Mouse (Mus musculus): ENCODE data around the gene Hspbp1. TPM values are rescaled to one million over a fixed set of nuclear protein-coding genes. Genes with fewer than 3 reads are reported as not detected.

Gene Hspbp1
- polyA plus RNA-seq, 1 experiment from 2014 or later = 181 TPM

DNA sequence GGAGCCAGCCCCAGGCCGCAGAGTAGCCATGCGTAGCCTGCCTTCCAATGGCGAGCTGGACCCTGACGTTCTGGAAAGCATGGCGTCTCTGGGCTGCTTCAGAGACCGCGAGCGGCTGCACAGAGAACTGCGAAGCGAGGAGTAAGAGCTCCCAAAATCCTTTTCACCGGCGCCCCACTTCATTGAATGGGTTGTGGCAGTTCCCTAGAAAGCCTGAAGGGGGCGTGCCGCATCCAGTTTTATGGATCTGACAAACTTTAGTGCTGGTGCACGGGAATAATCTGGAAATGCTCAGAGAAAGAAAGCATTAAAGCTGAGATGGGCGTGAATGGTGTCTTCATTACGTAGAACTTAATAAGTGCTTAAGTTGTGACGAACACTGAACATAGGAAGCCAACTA lies 20.2 kb upstream of the Hspbp1 start:
- Histone ChIP-seq H3K9ac (ENCODE audit: low read depth, low read length) (no peak overlapping the region), H3K27ac (ENCODE audit: low read length) (no peak overlapping the region), H3K9me3 (replicated peaks; ENCODE audit: control insufficient read depth, low read length, poor library complexity, severe bottlenecking) (no peaks in the 10 kb centered on the region), H3K36me3 (ENCODE audit: control insufficient read depth, insufficient read depth, low read length) (peaks cover 33% of the 10 kb centered on the region), H3K27me3 (ENCODE audit: control insufficient read depth, insufficient read depth, low read depth, low read length) (no peaks in the 10 kb centered on the region), H3K4me1 (ENCODE audit: control insufficient read depth, insufficient read depth, low read length) (no peaks in the 10 kb centered on the region), H3K4me2 (ENCODE audit: low read length) (no peak overlapping the region), H3K4me3 (ENCODE audit: low read depth, low read length) (no peak overlapping the region)
- no peak for ATAC-seq
- WGBS = 31% methylated on average over 18 of the region's 18 CpGs

DNA sequence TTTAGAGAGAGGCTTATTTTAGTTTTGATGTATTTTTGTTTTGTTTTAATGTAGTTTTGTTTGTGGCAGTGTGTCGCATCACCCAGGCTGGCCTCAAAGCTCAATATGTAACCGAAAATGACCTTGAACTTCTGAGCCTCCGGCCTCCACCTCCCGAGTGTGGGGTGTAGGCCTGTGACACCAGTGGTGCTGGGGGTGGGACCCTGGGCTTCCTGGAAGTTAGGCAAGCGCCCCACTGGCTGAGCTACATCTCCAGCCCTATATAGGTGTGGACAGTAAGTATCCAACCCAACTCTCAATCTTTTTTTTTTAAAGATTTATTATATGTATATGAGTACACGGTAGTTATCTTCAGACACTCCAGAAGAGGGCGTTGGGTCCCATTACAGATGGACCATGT lies 18.3 kb upstream of the Hspbp1 start:
- Histone ChIP-seq H3K36me3 (ENCODE audit: control insufficient read depth, insufficient read depth, low read length) (peaks cover 34% of the 10 kb centered on the region), H3K4me3 (ENCODE audit: low read depth, low read length) (no peak overlapping the region)

DNA sequence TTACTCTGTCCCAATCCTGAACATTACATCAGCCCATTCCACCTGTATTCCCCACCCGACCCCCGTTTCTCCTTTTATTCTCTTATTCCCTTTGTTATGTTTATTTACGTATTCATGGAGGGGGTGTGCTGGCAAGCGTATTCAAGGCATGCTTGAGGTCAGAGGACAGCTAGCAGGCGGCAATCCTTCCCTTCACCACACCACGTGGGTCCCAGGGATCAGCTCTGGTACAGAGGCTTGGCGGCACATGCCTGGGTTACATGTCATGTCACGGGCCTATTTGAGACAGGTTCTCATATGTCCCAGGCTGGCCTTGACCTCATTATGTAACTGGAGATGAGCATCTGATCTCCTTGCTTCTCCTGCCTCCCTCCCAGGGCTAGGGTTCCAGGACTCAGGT lies 17.5 kb upstream of the Hspbp1 start:
- H3K9ac ChIP-seq (ENCODE audit: low read depth, low read length) = 0 out of 2 replicates have a peak overlapping the region, but pooled peaks have one; percentile 3
- H3K4me3 ChIP-seq (ENCODE audit: low read depth, low read length) = no peak overlapping the region
- no peak overlapping the region for H3K27ac ChIP-seq (ENCODE audit: low read length)
- no peaks in the 10 kb centered on the region for H3K27me3 ChIP-seq (ENCODE audit: control insufficient read depth, insufficient read depth, low read depth, low read length)
- ATAC-seq = no peak
- H3K36me3 ChIP-seq (ENCODE audit: control insufficient read depth, insufficient read depth, low read length) = peaks cover 40% of the 10 kb centered on the region
- 47% methylated on average over 8 of the region's 8 CpGs for WGBS
- no peaks in the 10 kb centered on the region for H3K4me1 ChIP-seq (ENCODE audit: control insufficient read depth, insufficient read depth, low read length)
- H3K9me3 ChIP-seq (replicated peaks; ENCODE audit: control insufficient read depth, low read length, poor library complexity, severe bottlenecking) = no peaks in the 10 kb centered on the region
- H3K4me2 ChIP-seq (ENCODE audit: low read length) = no peak overlapping the region

More for the DNA sequence above, 18.3 kb upstream of the Hspbp1 start:
- Histone ChIP-seq H3K9me3 (replicated peaks; ENCODE audit: control insufficient read depth, low read length, poor library complexity, severe bottlenecking) (no peaks in the 10 kb centered on the region), H3K9ac (ENCODE audit: low read depth, low read length) (no peak overlapping the region), H3K27ac (ENCODE audit: low read length) (no peak overlapping the region), H3K4me2 (ENCODE audit: low read length) (no peak overlapping the region), H3K4me1 (ENCODE audit: control insufficient read depth, insufficient read depth, low read length) (no peaks in the 10 kb centered on the region), H3K27me3 (ENCODE audit: control insufficient read depth, insufficient read depth, low read depth, low read length) (no peaks in the 10 kb centered on the region)
- no peak for ATAC-seq
- 95% methylated on average over 7 of the region's 7 CpGs for WGBS

DNA sequence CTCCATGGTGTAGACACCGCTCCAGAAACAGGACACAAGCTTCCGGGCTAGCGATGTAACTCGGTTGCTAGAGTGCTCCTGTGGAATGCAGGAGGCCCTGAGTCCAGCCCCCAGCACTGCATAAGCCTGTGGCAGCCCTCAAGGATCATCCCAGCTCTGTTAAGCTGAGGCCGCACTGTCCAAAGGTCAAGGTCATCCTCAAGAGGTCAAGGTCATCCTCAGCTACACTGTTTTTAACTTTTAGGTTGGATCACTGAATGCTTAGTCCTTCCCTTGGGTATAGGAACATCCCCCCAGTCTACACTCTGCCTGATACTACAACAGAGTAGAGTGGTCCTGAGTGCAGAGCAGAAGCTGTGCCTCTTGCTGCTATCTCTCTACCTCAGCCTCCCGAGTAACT lies 8.1 kb upstream of the Hspbp1 start:
- Histone ChIP-seq H3K9me3 (replicated peaks; ENCODE audit: control insufficient read depth, low read length, poor library complexity, severe bottlenecking) (no peaks in the 10 kb centered on the region), H3K9ac (ENCODE audit: low read depth, low read length) (no peak overlapping the region), H3K4me2 (ENCODE audit: low read length) (no peak overlapping the region), H3K36me3 (ENCODE audit: control insufficient read depth, insufficient read depth, low read length) (peaks cover 19% of the 10 kb centered on the region), H3K4me3 (ENCODE audit: low read depth, low read length) (no peak overlapping the region), H3K27ac (ENCODE audit: low read length) (no peak overlapping the region), H3K27me3 (ENCODE audit: control insufficient read depth, insufficient read depth, low read depth, low read length) (no peaks in the 10 kb centered on the region), H3K4me1 (ENCODE audit: control insufficient read depth, insufficient read depth, low read length) (peaks cover 14% of the 10 kb centered on the region)
- ATAC-seq = no peak
- 72% methylated on average over 6 of the region's 6 CpGs for WGBS

DNA sequence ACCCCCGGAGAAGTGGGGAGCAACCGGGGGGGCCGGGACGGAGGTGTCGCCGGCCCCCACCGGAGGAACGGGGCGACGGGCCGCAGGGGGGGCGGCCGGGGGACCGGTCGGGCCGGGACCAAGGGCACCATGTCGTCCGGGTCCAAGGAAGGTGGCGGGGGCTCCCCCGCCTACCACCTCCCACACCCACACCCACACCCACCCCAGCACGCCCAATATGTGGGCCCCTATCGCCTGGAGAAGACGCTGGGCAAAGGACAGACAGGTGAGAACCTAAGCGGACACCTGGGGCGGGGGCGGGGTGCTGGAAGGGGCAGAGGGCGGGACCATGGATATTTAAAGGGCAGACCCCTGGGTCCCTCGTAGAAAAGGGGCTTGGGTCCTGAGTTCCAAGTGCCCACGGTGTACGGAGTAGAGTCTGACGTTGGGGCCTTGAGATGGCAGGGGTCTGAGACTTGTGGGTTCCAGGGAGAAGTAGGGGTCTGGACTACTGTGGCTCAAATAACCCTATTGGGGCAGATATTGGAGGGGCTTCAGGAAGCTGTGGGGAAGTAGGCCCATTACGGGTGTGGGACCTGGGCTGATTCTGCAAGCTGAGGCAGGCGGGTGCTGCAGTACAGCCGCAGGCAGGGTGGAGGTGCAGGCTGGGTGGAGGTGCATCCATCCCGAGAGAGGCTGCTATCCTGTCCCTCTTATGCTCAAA lies 6.2 kb upstream of the Hspbp1 start:
- Histone ChIP-seq H3K4me3 (ENCODE audit: low read depth, low read length) (peak overlapping the region; percentile 92), H3K4me2 (ENCODE audit: low read length) (peak overlapping the region; percentile 87), H3K27ac (ENCODE audit: low read length) (peak overlapping the region; percentile 94), H3K36me3 (ENCODE audit: control insufficient read depth, insufficient read depth, low read length) (peaks cover 14% of the 10 kb centered on the region; the same call in 1 of the 2 replicates), H3K9me3 (replicated peaks; ENCODE audit: control insufficient read depth, low read length, poor library complexity, severe bottlenecking) (no peaks in the 10 kb centered on the region), H3K27me3 (ENCODE audit: control insufficient read depth, insufficient read depth, low read depth, low read length) (no peaks in the 10 kb centered on the region), H3K9ac (ENCODE audit: low read depth, low read length) (peak overlapping the region; percentile 100), H3K4me1 (ENCODE audit: control insufficient read depth, insufficient read depth, low read length) (peaks cover 14% of the 10 kb centered on the region)
- peak; percentile 62 for ATAC-seq
- WGBS = 6% methylated on average over 17 of the region's 35 CpGs

DNA sequence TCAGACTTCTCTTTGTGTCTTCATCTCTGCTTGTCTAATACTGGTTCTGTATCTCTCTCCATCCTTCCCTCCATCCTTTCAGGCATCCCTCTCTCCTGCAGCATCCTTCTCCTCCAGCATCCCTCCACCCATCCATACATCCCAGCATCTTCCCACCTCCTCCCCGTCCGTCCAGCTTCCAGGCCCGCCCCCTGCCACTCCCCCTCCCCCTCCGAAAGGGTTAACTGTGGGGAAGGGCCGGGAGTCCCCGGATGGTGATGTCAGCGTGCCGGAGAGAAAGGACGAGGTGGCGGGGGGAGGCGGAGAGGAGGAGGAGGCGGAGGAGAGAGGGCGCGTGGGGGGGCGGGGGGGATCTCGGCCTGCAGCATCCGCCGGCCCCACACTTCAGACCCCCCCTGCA lies 5.5 kb upstream of the Hspbp1 start, which contains the start of gene Brsk1:
Gene Brsk1 (plus strand): TSS at position 218 of the 400 bp plus-strand sequence.
- H3K4me1 ChIP-seq (ENCODE audit: control insufficient read depth, insufficient read depth, low read length) = peaks cover 14% of the 10 kb centered on the region
- WGBS = 0% methylated on average over 5 of the region's 18 CpGs
- H3K9ac ChIP-seq (ENCODE audit: low read depth, low read length) = peak within 1 kb of the TSS; percentile 100
- no peaks in the 10 kb centered on the region for H3K9me3 ChIP-seq (replicated peaks; ENCODE audit: control insufficient read depth, low read length, poor library complexity, severe bottlenecking)
- peak within 1 kb of the TSS; percentile 87 for H3K4me2 ChIP-seq (ENCODE audit: low read length)
- H3K4me3 ChIP-seq (ENCODE audit: low read depth, low read length) = peak within 1 kb of the TSS; percentile 92
- peak; percentile 87 for ATAC-seq
- H3K36me3 ChIP-seq (ENCODE audit: control insufficient read depth, insufficient read depth, low read length) = peaks cover 14% of the 10 kb centered on the region; the same call in 1 of the 2 replicates
- no peaks in the 10 kb centered on the region for H3K27me3 ChIP-seq (ENCODE audit: control insufficient read depth, insufficient read depth, low read depth, low read length)
- peak within 1 kb of the TSS; percentile 94 for H3K27ac ChIP-seq (ENCODE audit: low read length)

DNA sequence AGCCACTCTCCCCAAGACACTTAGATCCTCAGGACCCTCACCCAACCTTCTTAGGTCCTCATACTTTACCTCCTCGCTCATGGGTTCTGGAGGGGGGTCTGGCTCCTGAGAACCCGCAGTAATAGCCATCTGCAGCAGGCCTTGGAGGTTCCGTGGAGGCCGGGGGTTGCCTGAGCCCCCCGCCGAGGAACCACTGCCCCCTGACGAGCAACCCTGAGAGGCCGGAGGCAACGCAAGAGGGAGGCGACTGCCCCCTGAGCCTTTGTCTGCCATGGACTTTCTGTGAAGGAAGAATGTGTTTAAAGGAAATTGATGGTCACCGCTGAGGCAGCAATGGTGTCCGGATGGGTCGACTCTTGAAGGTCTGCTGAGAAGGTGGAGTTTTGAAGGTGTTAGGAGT lies 665 bp downstream of the Hspbp1 start:
- Histone ChIP-seq H3K4me1 (ENCODE audit: control insufficient read depth, insufficient read depth, low read length) (peaks cover 11% of the 10 kb centered on the region), H3K9ac (ENCODE audit: low read depth, low read length) (peak overlapping the region; percentile 58), H3K27me3 (ENCODE audit: control insufficient read depth, insufficient read depth, low read depth, low read length) (no peaks in the 10 kb centered on the region), H3K4me3 (ENCODE audit: low read depth, low read length) (peak overlapping the region; percentile 52), H3K27ac (ENCODE audit: low read length) (peak overlapping the region; percentile 81), H3K4me2 (ENCODE audit: low read length) (peak overlapping the region; percentile 92), H3K36me3 (ENCODE audit: control insufficient read depth, insufficient read depth, low read length) (peaks cover 14% of the 10 kb centered on the region), H3K9me3 (replicated peaks; ENCODE audit: control insufficient read depth, low read length, poor library complexity, severe bottlenecking) (no peaks in the 10 kb centered on the region)
- WGBS = under 1% methylated on average over 13 of the region's 13 CpGs
- ATAC-seq = 0 out of 2 replicates have a peak, but pooled peaks have one; percentile 4

DNA sequence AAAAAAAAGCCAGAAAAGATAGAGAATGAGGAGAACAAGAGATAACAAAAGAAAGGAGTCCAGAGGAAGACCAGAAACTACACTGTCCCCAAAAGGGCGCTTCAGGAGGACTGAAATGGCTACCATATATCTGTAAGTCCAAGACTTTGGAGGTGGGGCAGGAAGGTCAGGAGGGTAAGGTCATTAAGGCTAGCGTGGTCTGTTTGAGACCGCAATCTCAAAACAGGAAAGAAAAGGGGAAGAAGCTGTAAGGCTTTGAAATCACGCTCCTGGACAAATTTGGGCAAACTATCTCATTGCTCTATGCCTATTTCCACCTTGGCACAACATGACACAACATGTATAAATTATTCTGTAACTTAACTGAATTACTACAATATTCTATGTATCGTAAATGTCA lies 1.6 kb downstream of the Hspbp1 start:
- peaks cover 11% of the 10 kb centered on the region for H3K4me1 ChIP-seq (ENCODE audit: control insufficient read depth, insufficient read depth, low read length)

DNA sequence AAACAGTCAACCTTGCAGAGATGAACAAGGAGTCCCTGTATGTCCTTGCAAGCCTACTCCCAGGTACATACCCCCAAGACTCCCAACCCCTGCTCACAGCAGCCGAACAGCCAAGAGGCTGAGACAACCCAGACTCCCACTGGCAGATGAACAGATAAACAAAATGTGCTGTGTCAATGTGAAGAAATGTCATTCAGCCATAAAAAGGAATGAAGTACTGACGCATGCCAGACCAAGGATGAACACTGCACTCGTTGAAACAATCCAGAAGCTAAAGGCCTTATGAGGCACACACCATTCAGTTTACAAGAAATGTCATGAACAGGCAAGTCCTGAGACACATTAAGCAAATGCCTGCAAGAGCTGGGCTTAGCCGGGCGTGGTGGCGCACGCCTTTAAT lies 9.7 kb downstream of the Hspbp1 start:
- no peak overlapping the region for H3K4me3 ChIP-seq (ENCODE audit: low read depth, low read length)
- no peak for ATAC-seq
- no peak overlapping the region for H3K9ac ChIP-seq (ENCODE audit: low read depth, low read length)
- H3K9me3 ChIP-seq (replicated peaks; ENCODE audit: control insufficient read depth, low read length, poor library complexity, severe bottlenecking) = no peaks in the 10 kb centered on the region
- peaks cover 25% of the 10 kb centered on the region for H3K36me3 ChIP-seq (ENCODE audit: control insufficient read depth, insufficient read depth, low read length)
- H3K27ac ChIP-seq (ENCODE audit: low read length) = no peak overlapping the region
- WGBS = 95% methylated on average over 7 of the region's 7 CpGs
- H3K4me2 ChIP-seq (ENCODE audit: low read length) = no peak overlapping the region
- H3K4me1 ChIP-seq (ENCODE audit: control insufficient read depth, insufficient read depth, low read length) = no peaks in the 10 kb centered on the region
- H3K27me3 ChIP-seq (ENCODE audit: control insufficient read depth, insufficient read depth, low read depth, low read length) = no peaks in the 10 kb centered on the region

More for the DNA sequence above, 1.6 kb downstream of the Hspbp1 start:
- no peak overlapping the region for H3K27ac ChIP-seq (ENCODE audit: low read length)
- peaks cover 14% of the 10 kb centered on the region for H3K36me3 ChIP-seq (ENCODE audit: control insufficient read depth, insufficient read depth, low read length)
- H3K27me3 ChIP-seq (ENCODE audit: control insufficient read depth, insufficient read depth, low read depth, low read length) = no peaks in the 10 kb centered on the region
- H3K9ac ChIP-seq (ENCODE audit: low read depth, low read length) = no peak overlapping the region
- no peaks in the 10 kb centered on the region for H3K9me3 ChIP-seq (replicated peaks; ENCODE audit: control insufficient read depth, low read length, poor library complexity, severe bottlenecking)
- ATAC-seq = no peak
- H3K4me2 ChIP-seq (ENCODE audit: low read length) = no peak overlapping the region
- no peak overlapping the region for H3K4me3 ChIP-seq (ENCODE audit: low read depth, low read length)
- 92% methylated on average over 5 of the region's 5 CpGs for WGBS

Data from midbrain, embryonic 16.5 days (tissue).